Mouse (Mus musculus) hindbrain, postnatal 0 days (tissue): ENCODE measurements at regions not wholly inside any gene's neighbourhood (a gene's known extent, or its start where the extent isn't known, plus 50 kb on each side); places are given as distances from the start of the nearest gene placed in this dataset.

Experiments used
- ATAC-seq: fragments of 200-750 bp; cut with Nextera tagmentation; 2 replicates; pipeline ENCODE4 v1.8.0; 2017; ENCODE audit warnings: mild to moderate bottlenecking, moderate TSS enrichment, moderate library complexity
- DNase-seq: peaks from one replicate; pipeline ENCODE4 v3.0.0-alpha.2; 2015; ENCODE audit warnings: low spot score
- H3K27ac ChIP-seq: fragments of 300-500 bp; sonication (generic); 2 replicates; pipeline ENCODE4 v1.5.1; 2014; ENCODE audit warnings: mild to moderate bottlenecking
- H3K27me3 ChIP-seq: fragments of 300-500 bp; sonication (generic); 2 replicates; pipeline ENCODE4 v1.6.1; 2014; ENCODE audit warnings: low read length, mixed read lengths; ENCODE audit not compliant: insufficient read depth
- H3K36me3 ChIP-seq: fragments of 300-500 bp; sonication (generic); 2 replicates; pipeline ENCODE4 v1.6.1; 2014; ENCODE audit warnings: low read length, mixed read lengths; ENCODE audit not compliant: insufficient read depth
- H3K4me1 ChIP-seq: fragments of 300-500 bp; sonication (generic); 2 replicates; pipeline ENCODE4 v1.6.1; 2014; ENCODE audit warnings: antibody characterized with exemption, low read length, mixed read lengths; ENCODE audit not compliant: insufficient read depth
- H3K4me2 ChIP-seq: fragments of 300-500 bp; sonication (generic); 2 replicates; pipeline ENCODE4 v1.6.1; 2014; ENCODE audit warnings: low read depth, mild to moderate bottlenecking, low read length, moderate library complexity, mixed read lengths
- H3K4me3 ChIP-seq: fragments of 300-500 bp; sonication (generic); 2 replicates; pipeline ENCODE4 v1.5.1; 2014; ENCODE audit warnings: low read length
- H3K9ac ChIP-seq: fragments of 300-500 bp; sonication (generic); replicated peaks from 2 replicates; pipeline ENCODE4 v1.6.1; 2014; ENCODE audit warnings: mild to moderate bottlenecking, low read length, moderate library complexity, mixed read lengths
- H3K9me3 ChIP-seq: fragments of 300-500 bp; sonication (generic); 2 replicates; pipeline ENCODE4 v1.6.1; 2016; ENCODE audit warnings: low read length, mixed read lengths
- CTCF ChIP-seq: IDR thresholded peaks from 2 replicates; pipeline ENCODE4 v1.5.1; 2016; ENCODE audit warnings: antibody characterized with exemption, control low read depth, low read depth
- WGBS: fragments of 180-500 bp; shearing (Covaris S2); extraction: QIAGEN DNeasy Blood & Tissue Kit; methylation state at CpG from one replicate; pipeline ENCODE4 v1.1.7; 2014; 5-methylcytosine and 5-hydroxymethylcytosine counted together

GRCm38 (mm10) chr1:120872554-120872953 is 270.3 kb downstream of the En1 start:
- DNase-seq (peak; percentile 24), ATAC-seq (no peak)
- H3K27ac ChIP-seq, result no peak overlapping the region
- whole genome bisulfite sequencing, result 43% methylated on average over 7 of the region's 7 CpGs
- H3K36me3 ChIP-seq, result no peaks in the 10 kb centered on the region
- H3K27me3 ChIP-seq, result no peaks in the 10 kb centered on the region
- no peak overlapping the region for H3K4me2 ChIP-seq
- H3K9me3 ChIP-seq, result no peaks in the 10 kb centered on the region
- H3K4me1 ChIP-seq, result no peaks in the 10 kb centered on the region
- no peak overlapping the region for H3K4me3 ChIP-seq
- TF ChIP-seq CTCF, result peak; percentile 58
- H3K9ac ChIP-seq, result no peak overlapping the region

DNA sequence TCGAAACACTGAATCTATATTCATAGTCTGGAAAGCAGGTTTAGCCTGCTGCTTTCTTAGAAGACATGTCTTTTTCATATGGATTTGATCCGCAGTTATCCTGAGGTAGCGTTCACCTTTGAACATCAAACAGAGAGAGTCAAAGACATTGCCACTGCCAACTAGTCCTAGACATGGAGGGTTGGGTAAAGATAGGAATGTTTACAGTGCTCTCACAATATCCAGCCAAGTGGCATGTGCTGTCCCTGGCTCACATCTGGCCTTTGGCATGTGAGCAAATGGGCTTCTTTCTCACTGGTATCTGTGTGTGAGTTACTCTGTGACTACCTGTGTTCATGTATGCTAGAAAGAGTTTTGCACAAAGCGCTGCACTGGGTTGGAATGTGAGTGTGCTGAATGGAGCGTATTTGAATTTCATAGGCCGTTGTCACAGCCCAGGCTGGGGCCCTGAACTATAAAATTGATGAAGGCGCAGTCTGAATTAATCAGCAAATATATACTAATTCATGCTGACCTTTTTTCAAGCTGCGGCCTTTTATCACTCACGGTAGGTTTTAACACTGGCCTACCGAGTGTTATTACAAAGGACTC is 280.8 kb downstream of the En1 start:
- ATAC-seq, result no peak
- Histone ChIP-seq H3K36me3 (no peaks in the 10 kb centered on the region), H3K27ac (no peak overlapping the region; the same call in 1 of the 2 replicates)

DNA sequence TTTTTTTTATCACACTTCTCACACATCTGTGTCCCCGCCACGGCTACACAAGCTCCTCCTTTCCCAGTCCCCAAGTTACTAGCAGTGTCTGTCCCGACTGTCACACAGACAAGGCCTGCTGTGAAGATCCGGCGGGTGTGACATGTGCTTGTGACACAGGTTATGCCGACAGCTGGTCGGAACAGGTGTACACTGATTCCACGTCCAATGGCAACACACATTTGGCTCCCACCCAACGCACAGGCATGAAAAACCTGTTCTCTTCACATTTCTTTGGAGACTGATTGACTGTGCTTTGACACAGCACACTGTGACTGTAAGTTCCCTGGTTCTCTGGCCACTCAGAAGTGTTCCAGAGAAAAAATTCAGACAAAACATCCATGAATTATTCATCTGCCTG is 281.4 kb downstream of the En1 start:
- no peak overlapping the region for H3K9ac ChIP-seq
- H3K9me3 ChIP-seq, result no peaks in the 10 kb centered on the region
- H3K4me3 ChIP-seq, result no peak overlapping the region
- TF ChIP-seq CTCF, result no peak
- DNase-seq (peak; percentile 81), ATAC-seq (peak; percentile 83)
- H3K4me2 ChIP-seq, result no peak overlapping the region
- WGBS, result 24% methylated on average over 9 of the region's 9 CpGs
- H3K27ac ChIP-seq, result no peak overlapping the region; the same call in 1 of the 2 replicates
- no peaks in the 10 kb centered on the region for H3K36me3 ChIP-seq
- no peaks in the 10 kb centered on the region for H3K27me3 ChIP-seq
- no peaks in the 10 kb centered on the region for H3K4me1 ChIP-seq

More for the DNA sequence above, 280.8 kb downstream of the En1 start:
- H3K4me1 ChIP-seq, result no peaks in the 10 kb centered on the region
- H3K27me3 ChIP-seq, result no peaks in the 10 kb centered on the region
- DNase-seq, result no peak
- 59% methylated on average over 10 of the region's 10 CpGs for WGBS
- no peak overlapping the region for H3K4me3 ChIP-seq
- TF ChIP-seq CTCF, result no peak
- no peaks in the 10 kb centered on the region for H3K9me3 ChIP-seq
- no peak overlapping the region for H3K9ac ChIP-seq
- H3K4me2 ChIP-seq, result no peak overlapping the region

DNA sequence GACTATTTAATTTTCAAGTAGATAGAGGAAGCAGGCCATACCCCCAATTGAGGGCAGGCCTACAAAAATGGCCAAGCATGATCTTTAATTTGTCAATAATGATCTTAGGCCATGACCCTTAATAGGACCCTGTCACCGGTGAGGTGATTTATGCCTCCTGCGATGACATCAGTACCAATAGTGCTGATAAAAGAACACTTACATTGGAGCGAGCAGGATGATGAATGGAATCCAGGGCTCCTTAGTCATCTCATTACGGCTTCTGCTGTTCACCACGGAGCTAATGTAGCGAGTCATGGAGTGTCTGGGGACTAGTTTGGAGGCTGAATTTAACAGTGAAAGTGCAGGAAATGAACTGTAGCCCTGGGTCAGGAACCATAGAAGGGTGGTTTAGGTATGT is 308.6 kb downstream of the En1 start:
- H3K27me3 ChIP-seq, result no peaks in the 10 kb centered on the region
- H3K27ac ChIP-seq, result no peak overlapping the region
- H3K4me1 ChIP-seq, result no peaks in the 10 kb centered on the region
- H3K4me3 ChIP-seq, result no peak overlapping the region
- TF ChIP-seq CTCF, result no peak
- no peaks in the 10 kb centered on the region for H3K36me3 ChIP-seq
- WGBS, result 53% methylated on average over 6 of the region's 6 CpGs
- H3K9me3 ChIP-seq, result no peaks in the 10 kb centered on the region; the same call in 1 of the 2 replicates
- no peak for ATAC-seq
- H3K9ac ChIP-seq, result no peak overlapping the region
- no peak overlapping the region for H3K4me2 ChIP-seq
- DNase-seq, result peak; percentile 19

DNA sequence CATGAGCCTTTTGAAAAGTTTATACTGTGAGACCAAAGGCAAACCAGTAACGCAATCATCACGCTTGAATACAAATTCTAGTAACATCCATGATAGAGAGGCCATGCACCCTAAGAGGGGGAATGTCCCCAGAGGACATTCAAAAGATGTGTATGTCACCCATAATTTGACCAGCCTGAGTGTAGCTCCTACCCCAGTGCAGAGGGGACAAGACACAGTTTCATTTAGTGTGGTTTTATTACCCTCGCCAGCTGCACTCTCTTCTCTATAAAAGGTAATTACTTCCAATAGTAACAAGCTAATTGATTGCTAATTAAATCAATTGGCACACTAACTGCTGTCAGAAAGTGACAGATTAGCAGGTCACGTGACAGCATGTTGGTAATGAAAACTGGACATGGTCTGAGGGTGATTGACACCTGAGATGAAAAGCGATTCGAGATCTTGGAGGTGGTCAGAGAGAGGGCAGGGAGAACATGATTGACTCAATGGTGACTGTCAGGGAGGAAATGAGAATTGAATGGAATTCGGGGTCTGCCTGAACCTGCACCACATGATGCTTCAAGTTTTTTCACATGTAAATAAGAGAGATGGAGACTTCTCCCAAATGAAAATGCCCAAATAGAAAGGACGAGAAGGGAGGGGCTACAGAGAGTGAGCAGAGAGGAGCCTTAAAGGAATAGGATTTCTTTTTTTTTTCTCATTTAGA is 309.9 kb downstream of the En1 start:
- Histone ChIP-seq H3K4me1 (no peaks in the 10 kb centered on the region), H3K27ac (no peak overlapping the region), H3K36me3 (no peaks in the 10 kb centered on the region), H3K9me3 (no peaks in the 10 kb centered on the region; the same call in 1 of the 2 replicates), H3K4me2 (no peak overlapping the region), H3K9ac (no peak overlapping the region), H3K27me3 (no peaks in the 10 kb centered on the region), H3K4me3 (no peak overlapping the region)
- TF ChIP-seq CTCF, result no peak
- no peak for ATAC-seq
- WGBS, result 21% methylated on average over 8 of the region's 8 CpGs
- DNase-seq, result no peak

DNA sequence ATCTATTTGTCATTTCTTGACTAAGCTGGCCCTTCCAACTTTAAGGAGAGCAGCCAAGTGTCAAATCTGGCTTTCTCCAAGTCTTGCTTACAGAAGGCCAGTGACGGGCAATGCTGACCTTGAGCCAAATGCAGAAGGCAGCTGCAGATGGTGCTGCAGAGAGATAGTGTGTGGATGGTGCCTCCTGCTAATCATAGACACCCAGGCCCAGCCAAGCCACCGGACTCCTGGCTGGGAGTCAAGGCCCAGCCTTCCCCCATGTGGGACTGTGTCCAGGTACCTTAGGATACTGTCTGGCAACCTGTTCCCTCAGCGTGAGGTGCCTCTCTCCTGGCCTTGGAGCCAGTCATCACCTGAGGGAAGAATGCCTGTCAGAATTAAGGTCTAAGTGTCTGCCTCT is 319.3 kb downstream of the En1 start:
- no peaks in the 10 kb centered on the region for H3K27me3 ChIP-seq
- no peaks in the 10 kb centered on the region for H3K4me1 ChIP-seq
- WGBS, result 42% methylated on average over 3 of the region's 3 CpGs
- no peaks in the 10 kb centered on the region for H3K9me3 ChIP-seq
- no peak for TF ChIP-seq CTCF
- H3K36me3 ChIP-seq, result no peaks in the 10 kb centered on the region
- no peak overlapping the region for H3K4me2 ChIP-seq
- no peak overlapping the region for H3K9ac ChIP-seq
- DNase-seq, result peak; percentile 77
- peak; percentile 80 for ATAC-seq
- H3K4me3 ChIP-seq, result no peak overlapping the region
- no peak overlapping the region for H3K27ac ChIP-seq

DNA sequence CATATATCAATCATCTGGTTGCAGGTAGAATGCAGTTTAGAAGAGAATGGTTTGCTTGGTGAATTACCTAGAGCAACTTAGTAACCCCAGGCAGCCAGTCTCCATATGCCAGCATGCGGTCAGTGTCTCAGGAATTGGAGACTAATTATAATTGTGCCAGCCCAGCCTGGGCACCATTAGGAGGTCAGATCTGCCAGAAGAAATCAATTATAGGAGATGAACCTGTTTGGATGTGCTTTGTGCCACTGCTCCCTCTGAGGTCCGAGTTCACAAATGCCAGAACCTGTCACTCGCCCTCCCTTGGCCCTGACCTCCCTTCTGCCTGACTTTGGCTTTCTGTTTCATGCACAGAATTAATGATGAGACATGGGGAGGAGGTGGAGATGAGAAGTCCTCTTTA is 323.1 kb downstream of the En1 start:
- no peaks in the 10 kb centered on the region for H3K27me3 ChIP-seq
- no peak for TF ChIP-seq CTCF

More for the DNA sequence above, 323.1 kb downstream of the En1 start:
- Histone ChIP-seq H3K4me3 (no peak overlapping the region), H3K9me3 (no peaks in the 10 kb centered on the region), H3K4me1 (no peaks in the 10 kb centered on the region), H3K4me2 (no peak overlapping the region), H3K9ac (no peak overlapping the region), H3K36me3 (no peaks in the 10 kb centered on the region), H3K27ac (no peak overlapping the region)
- WGBS, result 63% methylated on average over 3 of the region's 3 CpGs
- DNase-seq, result peak; percentile 33
- ATAC-seq, result peak; percentile 43; the same call in 1 of the 2 replicates
